Mouse (Mus musculus) c-Kit-positive CD71-positive TER-119-negative erythroid progenitor cells, embryonic 14.5 days (primary cell): ENCODE measurements around the gene Ltbp1.
A peak's percentile ranks its signal among the peaks of the same experiment; 100 is the strongest.

Source experiments
- DNase-seq: peaks from one replicate; pipeline ENCODE4 v3.0.0-alpha.2; 2013; ENCODE audit warnings: low read depth

The Ltbp1 gene

GRCm38 (mm10) chr17:75177920-75178867, 172.8 kb downstream of the Ltbp1 start:
- DNase-seq, result no peak

- no peak for DNase-seq
These were observed 173.6 kb downstream of the Ltbp1 start for GRCm38 (mm10) chr17:75179001-75179400.

- no peak for DNase-seq
These were observed 174.9 kb downstream of the Ltbp1 start for GRCm38 (mm10) chr17:75180301-75180700.

- no peak for DNase-seq
These were observed 175.7 kb downstream of the Ltbp1 start for GRCm38 (mm10) chr17:75180956-75181588.

DNA sequence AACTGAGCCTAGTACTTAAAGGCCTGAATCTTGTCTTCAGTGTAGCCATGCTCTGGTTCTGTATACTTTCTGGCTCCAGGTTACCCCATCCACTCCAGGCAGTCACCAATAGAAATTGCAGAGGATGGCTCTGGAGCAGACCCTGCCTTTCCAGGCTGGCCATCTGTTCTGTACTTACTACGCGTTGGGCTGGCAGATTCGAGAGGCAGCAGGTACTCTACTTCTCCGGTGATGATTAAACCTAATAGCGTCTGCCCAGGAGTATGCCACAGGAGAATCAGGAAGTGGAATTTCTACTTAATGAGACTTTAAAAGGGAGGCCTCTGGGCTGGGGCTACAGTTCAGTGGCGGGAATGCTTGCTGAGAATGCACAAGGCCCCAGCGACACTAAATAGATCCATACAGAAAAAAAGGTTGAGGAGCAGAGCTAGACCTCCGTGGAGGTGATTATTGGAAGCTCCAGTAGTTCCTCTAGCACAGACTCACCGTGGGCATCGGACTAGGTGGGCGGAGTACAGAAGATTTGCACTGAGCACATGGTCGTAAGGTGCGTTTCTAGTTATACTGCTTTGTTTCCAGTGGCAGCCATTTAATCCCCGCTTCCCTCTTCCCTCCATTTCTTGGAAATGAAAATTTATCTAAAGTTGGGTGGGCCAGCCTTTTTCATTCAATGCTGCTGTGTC, 177.1 kb downstream of the Ltbp1 start:
- no peak for DNase-seq

DNA sequence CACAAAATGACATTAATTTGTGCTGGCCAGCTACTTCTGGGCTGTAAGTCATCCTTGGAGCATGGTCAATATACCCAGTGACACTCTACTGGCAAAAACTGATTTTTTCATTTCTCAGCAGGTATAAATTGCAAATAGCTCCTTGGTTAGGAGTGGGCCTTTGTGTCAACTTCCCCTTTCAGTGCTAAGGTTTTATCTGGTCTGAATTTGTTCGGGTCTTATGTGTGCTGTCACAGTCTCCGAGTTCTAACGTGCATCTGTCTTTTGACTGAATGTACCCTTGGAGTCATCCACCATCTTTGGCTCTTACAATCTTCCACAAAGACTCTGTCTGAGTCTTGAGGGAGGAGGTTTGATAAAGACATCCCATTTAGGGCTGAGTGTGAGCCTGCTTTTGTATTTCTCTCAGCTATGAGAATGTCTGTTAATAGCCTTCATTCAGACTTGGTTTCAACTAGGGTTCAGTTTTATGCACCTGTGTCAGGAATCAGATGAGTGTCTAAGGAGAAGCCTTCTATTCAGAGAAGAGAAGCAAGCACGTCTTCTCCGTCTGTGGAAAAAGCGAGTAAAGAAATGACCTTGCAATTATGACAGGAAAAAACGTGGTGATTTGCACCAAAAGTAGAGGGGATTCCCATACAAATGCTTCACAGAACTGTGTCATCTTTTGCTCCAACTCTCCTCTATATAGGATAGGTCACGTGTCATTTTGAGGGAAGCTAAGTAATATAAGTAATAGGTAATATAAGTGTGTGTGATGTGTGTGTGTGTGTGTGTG, 181.6 kb downstream of the Ltbp1 start:
- DNase-seq, result no peak

GRCm38 (mm10) chr17:75196952-75197351, 191.6 kb downstream of the Ltbp1 start:
- DNase-seq, result no peak

GRCm38 (mm10) chr17:75198767-75199166, 193.4 kb downstream of the Ltbp1 start:
- DNase-seq, result no peak

DNA sequence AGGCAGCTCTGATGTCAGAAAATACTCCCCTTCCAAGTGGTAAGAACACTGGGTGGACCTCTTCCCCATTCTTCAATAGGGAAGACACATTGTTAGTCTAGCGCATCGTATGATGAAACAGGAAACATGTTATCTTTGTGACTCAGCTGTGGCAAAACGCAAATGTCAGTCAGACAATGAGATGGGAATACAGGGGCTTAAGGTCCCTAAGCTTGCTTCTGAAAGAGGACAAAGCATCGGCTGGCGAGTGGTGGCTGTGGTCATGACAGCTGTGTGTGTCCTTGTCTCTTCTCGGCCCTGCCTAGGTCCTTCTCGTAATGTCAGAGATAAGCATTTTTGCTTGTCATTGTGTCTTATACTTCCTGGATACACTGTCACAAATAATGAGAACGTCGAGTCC, 194.3 kb downstream of the Ltbp1 start:
- peak; percentile 6 for DNase-seq

DNA sequence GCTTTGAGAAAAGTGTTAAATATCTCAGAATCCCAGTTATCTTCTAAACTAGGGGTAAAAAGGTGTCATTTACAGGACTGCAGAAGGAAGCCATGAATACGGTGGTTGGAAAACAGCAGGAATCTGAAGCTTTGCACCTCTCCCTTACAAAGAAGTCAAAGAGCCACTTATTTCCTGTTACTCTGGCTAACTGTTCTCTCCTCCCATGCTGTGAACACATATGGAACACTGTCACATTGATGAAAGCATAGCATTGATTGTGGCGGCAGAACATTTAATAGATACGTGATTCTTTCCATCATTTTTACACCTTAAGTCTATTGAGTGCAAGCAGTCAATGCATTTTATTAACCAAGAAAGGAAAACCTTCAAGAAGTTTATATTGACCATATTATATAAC, 196.9 kb downstream of the Ltbp1 start:
- DNase-seq, result no peak

- DNase-seq, result no peak
These were observed 198.7 kb downstream of the Ltbp1 start for GRCm38 (mm10) chr17:75204065-75204464.

DNA sequence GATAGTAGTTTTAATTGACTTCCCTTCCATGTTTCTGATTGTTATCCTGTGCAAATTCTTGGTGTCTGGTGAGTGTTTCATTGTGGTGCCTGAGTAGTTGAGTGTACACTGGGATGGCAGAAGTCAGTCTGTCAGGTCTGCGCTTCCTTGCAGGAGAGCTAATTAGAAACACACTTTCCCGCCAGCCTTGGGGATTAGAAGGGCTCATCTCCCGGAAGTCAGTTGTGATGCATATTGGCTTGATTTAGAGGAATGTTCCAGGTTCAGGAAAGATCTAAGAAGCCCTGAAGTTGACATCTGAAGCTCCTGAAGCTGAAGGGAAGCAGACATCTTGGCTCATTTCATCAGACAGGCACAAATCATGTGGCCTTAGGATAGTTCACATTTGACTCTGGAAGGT, 200.9 kb downstream of the Ltbp1 start:
- no peak for DNase-seq

DNA sequence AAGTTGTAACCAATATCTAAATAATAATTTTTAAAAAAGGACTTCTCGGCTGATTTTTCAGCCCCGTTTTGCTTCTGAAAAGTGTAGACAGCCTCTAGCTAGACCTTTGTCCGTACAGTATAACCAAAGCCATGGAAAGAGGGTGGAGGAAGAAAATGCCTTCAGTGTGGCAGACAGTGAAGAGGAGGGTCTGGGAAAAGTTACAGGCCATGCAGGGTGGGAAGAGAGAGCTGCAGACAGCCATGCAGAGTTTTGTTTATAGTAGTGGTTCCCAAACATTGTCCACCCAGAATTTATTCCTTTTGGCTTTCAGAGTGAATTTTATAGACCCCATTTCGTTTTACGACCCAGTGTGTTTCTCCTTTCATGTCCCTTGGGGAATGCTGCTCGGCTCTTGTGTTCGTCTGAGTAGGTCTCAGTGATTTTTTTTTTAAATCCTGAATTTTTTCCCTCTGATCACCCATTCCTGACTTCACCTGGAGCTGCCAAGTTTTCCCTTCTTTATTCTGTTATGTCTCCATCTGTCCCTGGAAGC, 202.9 kb downstream of the Ltbp1 start:
- DNase-seq, result no peak

GRCm38 (mm10) chr17:75210526-75210925, 205.2 kb downstream of the Ltbp1 start:
- DNase-seq, result no peak

DNA sequence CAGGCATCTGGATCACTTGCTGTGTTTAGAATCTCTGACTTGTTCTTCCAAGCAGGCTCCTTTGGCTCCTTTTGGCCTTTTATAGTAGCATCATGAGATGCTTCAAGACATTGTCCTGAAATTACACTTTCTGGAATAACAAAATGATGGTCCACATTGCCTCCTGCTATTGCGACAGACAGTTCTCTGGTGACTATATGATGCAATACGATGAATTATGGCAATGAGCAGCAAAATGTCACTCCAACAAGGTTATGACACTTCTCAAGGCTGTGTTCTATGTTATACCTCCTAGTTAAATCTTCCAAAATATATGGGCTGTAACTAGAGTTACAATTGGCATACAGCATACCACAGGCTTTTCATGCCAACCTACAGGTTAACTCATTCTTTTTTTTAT, 211.0 kb downstream of the Ltbp1 start:
- no peak for DNase-seq

DNA sequence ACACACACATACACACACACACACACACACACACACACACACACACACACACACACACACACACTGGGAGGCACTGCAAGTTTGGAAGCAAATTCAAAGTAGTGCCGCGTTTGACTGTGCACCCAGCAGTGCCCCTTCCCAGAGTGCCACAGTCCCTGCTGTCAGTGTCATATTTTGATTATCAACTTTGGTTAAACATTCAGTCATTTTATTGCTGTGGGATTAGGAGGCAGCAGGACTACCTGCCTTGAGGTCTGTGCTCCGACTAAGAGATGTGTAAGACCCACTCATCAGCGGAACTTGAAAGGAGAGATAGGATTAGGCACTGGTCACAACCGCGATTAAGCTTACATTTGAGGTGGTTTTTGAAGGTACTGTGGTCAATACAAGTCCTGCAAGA, 213.3 kb downstream of the Ltbp1 start:
- DNase-seq, result no peak

DNA sequence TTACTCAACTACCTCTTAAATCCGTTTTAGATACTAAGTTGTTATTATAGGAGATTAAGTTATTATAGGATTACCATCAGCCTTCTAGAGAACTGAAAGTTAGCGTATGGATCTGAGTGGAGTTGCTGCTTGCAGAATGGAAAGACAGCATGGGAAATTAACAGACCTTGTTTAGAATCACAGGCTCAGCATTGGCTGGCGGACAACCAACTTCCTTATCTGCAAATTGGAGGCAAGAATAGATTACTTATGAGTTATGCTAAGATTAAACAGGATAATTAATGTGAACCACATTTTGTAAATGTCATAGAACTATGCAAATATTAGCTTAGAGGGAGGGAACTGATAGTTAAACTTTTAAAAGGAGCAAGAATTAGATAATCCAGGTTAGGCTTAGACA, 223.0 kb downstream of the Ltbp1 start:
- no peak for DNase-seq

DNA sequence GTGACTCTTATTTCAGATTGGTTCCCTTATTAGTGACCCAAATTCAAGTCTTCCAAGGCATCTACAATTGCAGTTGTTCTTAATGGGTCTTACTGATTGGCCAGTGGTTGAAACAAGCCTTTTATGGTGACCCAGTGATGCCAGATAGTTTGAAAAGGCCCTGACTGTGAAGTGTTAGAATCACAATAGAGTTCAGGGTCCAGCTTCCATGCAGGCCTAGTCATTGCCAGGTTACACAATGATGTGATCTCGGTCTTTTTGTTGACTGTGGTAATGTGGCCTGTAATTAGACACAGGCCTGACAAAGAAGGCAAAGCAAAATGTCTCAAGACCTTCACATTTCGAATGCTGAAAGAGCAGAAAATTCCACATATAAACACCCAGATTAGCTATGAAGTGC, 227.8 kb downstream of the Ltbp1 start:
- no peak for DNase-seq

GRCm38 (mm10) chr17:75233923-75234322, 228.6 kb downstream of the Ltbp1 start:
- DNase-seq, result no peak

DNA sequence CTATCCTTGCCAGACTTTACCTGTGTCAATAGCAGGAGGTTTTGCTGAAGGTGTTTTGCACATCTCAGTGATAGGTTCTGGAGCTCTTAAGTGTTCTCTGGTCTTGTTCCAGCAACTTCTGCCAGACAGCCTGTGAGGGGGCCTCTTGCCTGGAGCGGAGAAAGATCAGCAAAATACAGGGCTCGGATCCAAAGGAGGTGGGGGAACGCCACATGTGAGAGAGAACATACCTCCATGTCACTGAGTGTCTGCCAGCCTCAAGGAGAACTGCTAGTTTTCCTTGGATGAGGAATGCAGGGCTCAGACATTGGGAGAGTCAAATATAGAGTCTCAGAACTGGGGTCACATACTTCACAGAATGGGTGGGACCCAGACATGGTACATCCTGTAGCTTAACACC, 230.4 kb downstream of the Ltbp1 start:
- no peak for DNase-seq

GRCm38 (mm10) chr17:75236543-75236942, 231.2 kb downstream of the Ltbp1 start:
- no peak for DNase-seq

- no peak for DNase-seq
These were observed 232.1 kb downstream of the Ltbp1 start for GRCm38 (mm10) chr17:75237456-75237855.
